Mouse (Mus musculus) layer of hippocampus, adult 6 months (tissue): ENCODE measurements around the gene 4930564D02Rik. TPM values are rescaled to one million over a fixed set of nuclear protein-coding genes. Genes with fewer than 3 reads are reported as not detected.

Experiments
- long read RNA-seq, 2 experiments: library from polyadenylated mRNA; unstranded; transcript quantifications; one replicate each; pipeline ENCODE4 v2.0.0; 2019 to 2020
- polyA plus RNA-seq: library from polyadenylated mRNA; unstranded; fragments of <200 nt; fragmentation: Nextera tagmentation; gene quantifications from 2 replicates; pipeline ENCODE4 v1.2.3, GENCODE M21; 2021

Gene 4930564D02Rik
- polyA plus RNA-seq: not detected in 2 replicates
- long read RNA-seq, experiment 1: 0 reads
- long read RNA-seq, experiment 2: 0 reads

GRCm38 (mm10) chr3:105066544-105066943 lies at the start of gene 4930564D02Rik:
Gene 4930564D02Rik (plus strand): TSS chr3:105066844.

GRCm38 (mm10) chr3:105052937-105053697 lies 13.5 kb upstream of the 4930564D02Rik start, which contains the start of gene Cttnbp2nl:
Gene Cttnbp2nl (minus strand): TSS chr3:105053146.

Other genes with a start within 250 kb of the 4930564D02Rik start
- 1.4 and 1.7 TPM in 2 replicates for gene Mov10, start 248.3 kb upstream of the 4930564D02Rik start, polyA plus RNA-seq
- gene St7l, start 202.8 kb upstream of the 4930564D02Rik start, polyA plus RNA-seq: 30.4 and 31.4 TPM in 2 replicates
- gene Capza1, start 202.3 kb upstream of the 4930564D02Rik start, polyA plus RNA-seq: 24.0 and 25.2 TPM in 2 replicates
- 0.19 TPM in 2 replicates for gene Wnt2b, start 104.9 kb upstream of the 4930564D02Rik start, polyA plus RNA-seq
- 5.9 and 8.6 TPM in 2 replicates for gene Cttnbp2nl, start 13.7 kb upstream of the 4930564D02Rik start, polyA plus RNA-seq